Mouse (Mus musculus): Measurements from ENCODE around the gene Efcab9. TPM values are rescaled to one million over a fixed set of nuclear protein-coding genes. Genes with fewer than 3 reads are reported as not detected.
A peak's percentile ranks its signal among the peaks of the same experiment; 100 is the strongest.

Gene Efcab9
- total and polyA plus RNA-seq, 3 experiments = 0.25 to 1.5 TPM; not detected in 1

DNA sequence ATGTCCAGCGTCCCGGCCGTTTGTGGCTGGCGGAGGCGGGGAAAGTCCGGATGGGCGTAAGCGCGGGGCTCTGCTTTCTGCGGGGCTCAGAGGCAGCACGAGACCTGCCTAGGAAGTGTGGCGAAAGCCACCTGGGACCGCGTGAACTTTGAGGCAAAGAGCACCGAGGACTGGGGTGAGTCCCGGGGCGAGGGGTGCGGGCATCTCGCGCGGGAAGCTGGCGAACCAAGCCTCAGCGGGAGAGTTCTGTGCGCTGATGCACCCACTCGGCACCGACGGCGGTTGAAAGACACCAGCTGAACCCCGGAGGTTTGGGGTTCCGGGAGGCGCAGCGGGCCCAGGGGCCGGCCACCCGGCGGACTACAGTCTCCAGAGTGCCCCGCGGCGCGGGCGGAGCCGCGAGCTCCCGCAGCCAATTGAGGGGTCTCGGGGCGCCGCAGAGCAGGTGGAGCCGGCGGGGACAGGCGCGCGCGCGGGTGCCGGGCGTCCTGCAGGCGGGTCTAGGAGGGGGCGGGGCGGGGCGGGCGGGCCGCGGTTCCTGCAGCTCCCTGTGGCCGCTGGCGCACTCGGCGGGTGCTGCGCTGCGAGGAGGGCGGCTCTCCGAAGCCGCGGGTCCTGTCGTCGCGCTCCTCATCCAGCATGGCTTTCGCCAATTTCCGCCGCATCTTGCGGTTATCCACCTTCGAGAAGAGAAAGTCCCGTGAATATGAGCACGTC, 1.0 kb upstream of the Efcab9 start, which contains the start of gene Stk10:
Stk10 (plus strand) TSS at position 541 of the 717 bp plus-strand sequence.
- dilution Hi-C loops (cut with MboI; ENCODE audit: extremely low pct_ligation_motif_present, extremely low pct_unique_long_range_greater_than_20kb, low sequenced_read_pairs) = no loop called here
- peak; percentile 82 for TF ChIP-seq NELFE (IDR thresholded peaks at IDR 0.05; ENCODE audit: low read depth, low read length)
- no peak for TF ChIP-seq RCOR1 (conservative IDR thresholded peaks at IDR 0.05; ENCODE audit: low read depth, low read length)
- TF ChIP-seq UBTF (IDR thresholded peaks at IDR 0.05; ENCODE audit: low read depth, low read length) = no peak
- TF ChIP-seq GABPA (IDR thresholded peaks at IDR 0.05; ENCODE audit: insufficient replicate concordance, low read depth, low read length) = no peak
- no peak for TF ChIP-seq JUND (conservative IDR thresholded peaks at IDR 0.05; ENCODE audit: low read depth, low read length)
- no peak for TF ChIP-seq USF2 (conservative IDR thresholded peaks at IDR 0.05; ENCODE audit: low read depth, low read length)
- no peak for TF ChIP-seq CTCF (conservative IDR thresholded peaks at IDR 0.05 in 1 of 2, IDR thresholded peaks at IDR 0.05 in 1 of 2; ENCODE audit: low read depth in 2 of 2, low read length in 2 of 2)
- no peak for TF ChIP-seq MAFK (IDR thresholded peaks at IDR 0.05; ENCODE audit: insufficient replicate concordance, low read length)
- no peak for TF ChIP-seq MYC (IDR thresholded peaks at IDR 0.05; ENCODE audit: low read depth, low read length)
- no peak; the same call in 1 of the 2 replicates for TF ChIP-seq IRF4 (IDR thresholded peaks at IDR 0.05; ENCODE audit: low read depth, low read length)
- TF ChIP-seq RAD21 (IDR thresholded peaks at IDR 0.05; ENCODE audit: low read depth, low read length) = no peak; the same call in 1 of the 2 replicates
- peak; percentile 16; the same call in 1 of the 2 replicates for TF ChIP-seq EP300 (IDR thresholded peaks at IDR 0.05; ENCODE audit: low read length)
- TF ChIP-seq MAX (IDR thresholded peaks at IDR 0.05; ENCODE audit: low read length) = peak; percentile 72
- TF ChIP-seq USF1 (IDR thresholded peaks at IDR 0.05; ENCODE audit: low read depth, low read length) = no peak
- peak; percentile 83 for TF ChIP-seq POLR2A (IDR thresholded peaks at IDR 0.05; ENCODE audit: low read depth, low read length)
- TF ChIP-seq MAZ (IDR thresholded peaks at IDR 0.05; ENCODE audit: low read depth, low read length) = no peak
- TF ChIP-seq ETS1 (conservative IDR thresholded peaks at IDR 0.05; ENCODE audit: low read depth, low read length) = no peak
- no peak for TF ChIP-seq JUN (IDR thresholded peaks at IDR 0.05; ENCODE audit: insufficient read depth, low read depth, low read length)
- peak; percentile 66 for TF ChIP-seq NRF1 (IDR thresholded peaks at IDR 0.05; ENCODE audit: low read depth, low read length)
- no peak for TF ChIP-seq ZC3H11A (IDR thresholded peaks at IDR 0.05; ENCODE audit: low read depth, low read length)
- peak; percentile 94 for TF ChIP-seq BHLHE40 (IDR thresholded peaks at IDR 0.05; ENCODE audit: low read depth, low read length)
- no peak for TF ChIP-seq POLR2AphosphoS2 (IDR thresholded peaks at IDR 0.05; ENCODE audit: low read depth, low read length)
- TF ChIP-seq TCF12 (IDR thresholded peaks at IDR 0.05; ENCODE audit: low read depth, low read length) = peak; percentile 56; the same call in 1 of the 2 replicates
- peak; percentile 84 for TF ChIP-seq HCFC1 (IDR thresholded peaks at IDR 0.05; ENCODE audit: low read depth, low read length)
- TF ChIP-seq MXI1 (IDR thresholded peaks at IDR 0.05; ENCODE audit: low read depth, low read length) = no peak; the same call in 1 of the 2 replicates
- 0 out of 2 replicates have a peak, but pooled peaks have one; percentile 10 for TF ChIP-seq ZNF384 (IDR thresholded peaks at IDR 0.05; ENCODE audit: low read depth, low read length)
- no peak for TF ChIP-seq TBP (conservative IDR thresholded peaks at IDR 0.05; ENCODE audit: low read depth, low read length)
- 0 out of 2 replicates have a peak, but pooled peaks have one; percentile 10 for TF ChIP-seq CHD2 (IDR thresholded peaks at IDR 0.05; ENCODE audit: low read length)
- TF ChIP-seq CHD1 (IDR thresholded peaks at IDR 0.05; ENCODE audit: low read depth, low read length) = peak; percentile 72; the same call in 1 of the 2 replicates
- TF ChIP-seq ZMIZ1 (IDR thresholded peaks at IDR 0.05; ENCODE audit: low read depth, low read length) = peak; percentile 79
- TF ChIP-seq MEF2A (IDR thresholded peaks at IDR 0.05; ENCODE audit: borderline replicate concordance, low read depth, low read length) = no peak
- TF ChIP-seq PAX5 (IDR thresholded peaks at IDR 0.05; ENCODE audit: low read length) = no peak
- TF ChIP-seq SMC3 (IDR thresholded peaks at IDR 0.05; ENCODE audit: low read depth, low read length) = no peak
- peak; percentile 13; the same call in 1 of the 2 replicates for TF ChIP-seq KAT2A (IDR thresholded peaks at IDR 0.05; ENCODE audit: insufficient replicate concordance, low read length)
- TF ChIP-seq SIN3A (IDR thresholded peaks at IDR 0.05; ENCODE audit: low read length) = peak; percentile 56
- TF ChIP-seq ELF1 (IDR thresholded peaks at IDR 0.05; ENCODE audit: low read depth, low read length) = peak; percentile 53; the same call in 1 of the 2 replicates
- TF ChIP-seq E2F4 (IDR thresholded peaks at IDR 0.05; ENCODE audit: insufficient replicate concordance, low read depth, low read length) = no peak
- TF ChIP-seq ZKSCAN1 (IDR thresholded peaks at IDR 0.05; ENCODE audit: borderline replicate concordance, low read depth, low read length) = no peak
- H3K4me1 ChIP-seq (ENCODE audit: control insufficient read depth in 1 of 2, insufficient read depth in 2 of 2) = peaks cover 6 to 53% of the 10 kb centered on the region in 2 experiments; a peak in 3 of 4 replicates

More for the DNA sequence above, 1.0 kb upstream of the Efcab9 start, which contains the start of gene Stk10:
- Histone ChIP-seq H3K9ac (ENCODE audit: insufficient read depth, low read depth) (peak within 1 kb of the TSS; percentile 79), H3K4me3 (replicated peaks in 1 of 3; ENCODE audit: low read depth in 2 of 3, low read length in 2 of 3, poor library complexity in 1 of 3) (peak within 1 kb of the TSS; percentile 73 to 83 (median 80)), H3K36me3 (replicated peaks in 1 of 2; ENCODE audit: control insufficient read depth in 1 of 2, insufficient read depth in 1 of 2, low read length in 1 of 2) (peaks cover 0 to 16% of the 10 kb centered on the region in 2 experiments), H3K27ac (ENCODE audit: insufficient read depth, low read depth) (peak within 1 kb of the TSS; percentile 51), H3K79me2 (replicated peaks; ENCODE audit: control insufficient read depth, extremely low read depth, insufficient read depth, poor library complexity, severe bottlenecking) (no peaks in the 10 kb centered on the region), H3K27me3 (replicated peaks) (no peaks in the 10 kb centered on the region), H3K9me3 (replicated peaks; ENCODE audit: low read length) (no peaks in the 10 kb centered on the region), H3K4me2 (ENCODE audit: insufficient read depth, low read depth, poor library complexity, severe bottlenecking) (peak within 1 kb of the TSS; percentile 85)
- peak; percentile 79 for DNase-seq (ENCODE audit: extremely low read depth)
- in situ Hi-C loops (cut with MboI; ENCODE audit: low pct_ligation_motif_present, low pct_unique_long_range_greater_than_20kb, low sequenced_read_pairs) = loop anchor here (10.0 kb wide), 1 partner anchor 172 kb away; no protein-coding TSS in a partner anchor
